Mouse (Mus musculus) ES-Bruce4 (cell line): Measurements from ENCODE around the gene Atpif1. TPM values are rescaled to one million over a fixed set of nuclear protein-coding genes. Genes with fewer than 3 reads are reported as not detected.

Experiments
- H3K27ac ChIP-seq: 2 replicates; pipeline ENCODE4 v1.5.1; 2012; ENCODE audit warnings: low read length, inconsistent platforms; ENCODE audit not compliant: insufficient read depth
- H3K27me3 ChIP-seq: 2 replicates; pipeline ENCODE4 v1.6.1; 2012; ENCODE audit warnings: mild to moderate bottlenecking, low read length, inconsistent platforms; ENCODE audit not compliant: control insufficient read depth, poor library complexity, insufficient read depth, severe bottlenecking
- H3K36me3 ChIP-seq: 2 replicates; pipeline ENCODE4 v1.6.1; 2012; ENCODE audit warnings: inconsistent platforms, mild to moderate bottlenecking, low read length, moderate library complexity; ENCODE audit not compliant: control insufficient read depth, poor library complexity, insufficient read depth, severe bottlenecking
- H3K4me1 ChIP-seq: one replicate; pipeline ENCODE4 v1.8.1; 2011; ENCODE audit warnings: low read length; ENCODE audit not compliant: control insufficient read depth, insufficient read depth
- H3K4me3 ChIP-seq: 2 replicates; pipeline ENCODE4 v1.5.1; 2011; ENCODE audit warnings: low read depth, mild to moderate bottlenecking, low read length
- H3K9ac ChIP-seq: 2 replicates; pipeline ENCODE4 v1.6.1; 2012; ENCODE audit warnings: low read depth, mild to moderate bottlenecking, inconsistent platforms; ENCODE audit not compliant: poor library complexity, severe bottlenecking
- H3K9me3 ChIP-seq: replicated peaks from 2 replicates; pipeline ENCODE4 v1.6.1; 2012; ENCODE audit warnings: mild to moderate bottlenecking, low read length, inconsistent platforms; ENCODE audit not compliant: control insufficient read depth, poor library complexity, insufficient read depth, severe bottlenecking
- CTCF ChIP-seq: IDR thresholded peaks from one replicate; pipeline ENCODE4 v1.8.1; 2011; ENCODE audit warnings: low read depth, low read length
- EP300 ChIP-seq: IDR thresholded peaks from 2 replicates; pipeline ENCODE4 v1.6.1; 2011; ENCODE audit warnings: low read depth, low read length; ENCODE audit not compliant: insufficient read depth
- POLR2A ChIP-seq: IDR thresholded peaks from one replicate; pipeline ENCODE4 v1.8.1; 2011; ENCODE audit warnings: low read length; ENCODE audit not compliant: insufficient read depth
- polyA plus RNA-seq: library from polyadenylated mRNA; stranded (reverse); fragments of >200 nt; gene quantifications from 2 replicates; pipeline ENCODE4 v1.2.4, GENCODE M21; 2011; ENCODE audit warnings: low read depth; ENCODE audit not compliant: missing spikeins, insufficient read depth, insufficient read length

Atpif1 gene
- polyA plus RNA-seq, 1 experiment, result 461 TPM

- Histone ChIP-seq H3K27me3 (no peaks in the 10 kb centered on the region), H3K36me3 (peaks cover 79% of the 10 kb centered on the region), H3K4me3 (no peak overlapping the region), H3K9me3 (no peaks in the 10 kb centered on the region), H3K27ac (no peak overlapping the region), H3K4me1 (no peaks in the 10 kb centered on the region), H3K9ac (no peak overlapping the region)
- TF ChIP-seq POLR2A, result no peak
- peak; percentile 53 for TF ChIP-seq CTCF
Measured at GRCm38 (mm10) chr4:132545851-132546250, 12.4 kb upstream of the Atpif1 start.

- no peak overlapping the region for H3K9ac ChIP-seq
- no peaks in the 10 kb centered on the region for H3K9me3 ChIP-seq
- H3K36me3 ChIP-seq, result peaks cover 78% of the 10 kb centered on the region
- no peak overlapping the region for H3K4me3 ChIP-seq
- no peaks in the 10 kb centered on the region for H3K4me1 ChIP-seq
- no peaks in the 10 kb centered on the region for H3K27me3 ChIP-seq
- no peak overlapping the region; the same call in 1 of the 2 replicates for H3K27ac ChIP-seq
- no peak for TF ChIP-seq EP300
- TF ChIP-seq CTCF, result no peak
- TF ChIP-seq POLR2A, result no peak
Measured at GRCm38 (mm10) chr4:132542724-132543123, 9.3 kb upstream of the Atpif1 start.

GRCm38 (mm10) chr4:132541413-132541812 lies 8.0 kb upstream of the Atpif1 start:
- H3K4me1 ChIP-seq, result no peaks in the 10 kb centered on the region
- TF ChIP-seq POLR2A (no peak), CTCF (no peak), EP300 (no peak)
- no peak overlapping the region for H3K9ac ChIP-seq
- peaks cover 68% of the 10 kb centered on the region for H3K36me3 ChIP-seq
- no peak overlapping the region for H3K4me3 ChIP-seq
- H3K27ac ChIP-seq, result no peak overlapping the region
- no peaks in the 10 kb centered on the region for H3K27me3 ChIP-seq
- no peaks in the 10 kb centered on the region for H3K9me3 ChIP-seq

GRCm38 (mm10) chr4:132539481-132539880 lies 6.0 kb upstream of the Atpif1 start:
- H3K4me3 ChIP-seq, result no peak overlapping the region
- H3K36me3 ChIP-seq, result peaks cover 55% of the 10 kb centered on the region
- no peak overlapping the region for H3K9ac ChIP-seq
- TF ChIP-seq EP300 (no peak), CTCF (no peak)
- H3K27ac ChIP-seq, result no peak overlapping the region
- no peaks in the 10 kb centered on the region for H3K27me3 ChIP-seq
- no peaks in the 10 kb centered on the region for H3K4me1 ChIP-seq
- no peaks in the 10 kb centered on the region for H3K9me3 ChIP-seq

- Histone ChIP-seq H3K27ac (peak within 1 kb of the TSS; percentile 45; the same call in 1 of the 2 replicates), H3K27me3 (no peaks in the 10 kb centered on the region), H3K4me3 (peak within 1 kb of the TSS; percentile 98), H3K4me1 (no peaks in the 10 kb centered on the region), H3K9me3 (no peaks in the 10 kb centered on the region), H3K36me3 (peaks cover 27% of the 10 kb centered on the region), H3K9ac (peak within 1 kb of the TSS; percentile 97)
- TF ChIP-seq POLR2A, result peak; percentile 65
- TF ChIP-seq EP300, result 0 out of 2 replicates have a peak, but pooled peaks have one; percentile 7
- no peak for TF ChIP-seq CTCF
Measured at GRCm38 (mm10) chr4:132535406-132536121, 2.1 kb upstream of the Atpif1 start, which contains the start of gene Dnajc8. Gene Dnajc8, plus strand, starts transcription at chr4:132535550.

GRCm38 (mm10) chr4:132532496-132532895 lies 963 bp downstream of the Atpif1 start:
- no peaks in the 10 kb centered on the region for H3K4me1 ChIP-seq
- H3K4me3 ChIP-seq, result peak overlapping the region; percentile 83
- peak overlapping the region; percentile 83 for H3K9ac ChIP-seq
- no peaks in the 10 kb centered on the region for H3K9me3 ChIP-seq
- no peaks in the 10 kb centered on the region for H3K27me3 ChIP-seq
- TF ChIP-seq POLR2A, result no peak
- TF ChIP-seq EP300, result no peak
- no peak for TF ChIP-seq CTCF
- H3K36me3 ChIP-seq, result peaks cover 10% of the 10 kb centered on the region
- H3K27ac ChIP-seq, result peak overlapping the region; percentile 82
